Mouse (Mus musculus) ES-CJ7 (cell line): ENCODE results near the gene Psmb11.

Experiments
- DNase-seq: peaks from one replicate; pipeline ENCODE4 v3.0.0; 2011; ENCODE audit warnings: low read depth, low spot score

The Psmb11 gene

GRCm38 (mm10) chr14:54640946-54641304 lies 19.7 kb downstream of the Psmb11 start, which contains the start of gene Gm17606:
Gene Gm17606 (plus strand): TSS chr14:54640952.
- no peak for DNase-seq

DNA sequence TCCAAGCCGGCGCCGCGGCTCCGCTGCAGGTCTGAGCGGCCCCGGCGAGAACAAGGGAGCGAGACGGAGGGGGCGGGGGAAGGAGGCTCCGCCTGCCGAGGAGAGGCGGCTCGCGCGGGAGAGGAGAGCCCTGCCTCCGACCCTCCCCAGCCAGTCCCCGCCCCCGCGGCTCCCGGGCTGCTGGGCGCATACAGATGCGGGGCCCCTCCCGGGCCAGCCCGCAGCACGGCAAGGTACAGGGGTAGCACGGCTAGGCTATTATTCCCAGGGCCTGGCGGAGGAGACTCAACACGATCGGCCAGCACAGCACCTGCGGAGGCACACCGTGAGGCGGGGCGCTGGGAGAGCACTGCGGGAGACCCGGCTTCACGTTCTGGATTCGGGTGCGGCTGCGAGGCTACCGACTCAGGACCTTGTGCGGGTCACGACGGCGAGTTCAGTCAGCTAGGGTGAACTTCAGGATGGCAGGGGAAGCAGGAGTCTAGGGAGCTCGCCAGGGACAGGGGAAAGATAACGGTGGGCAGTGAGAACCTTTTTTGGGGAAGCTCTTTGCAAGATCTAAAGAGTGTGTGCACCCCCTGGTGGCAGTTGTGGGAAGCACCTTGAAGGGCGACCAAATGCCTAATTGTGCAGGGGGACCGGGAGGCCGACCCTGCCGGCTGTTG lies 20.2 kb downstream of the Psmb11 start, which contains the start of gene Cdh24:
Gene Cdh24 (minus strand): TSS at position 60 of the 665 bp plus-strand sequence.
- DNase-seq: peak; percentile 85

DNA sequence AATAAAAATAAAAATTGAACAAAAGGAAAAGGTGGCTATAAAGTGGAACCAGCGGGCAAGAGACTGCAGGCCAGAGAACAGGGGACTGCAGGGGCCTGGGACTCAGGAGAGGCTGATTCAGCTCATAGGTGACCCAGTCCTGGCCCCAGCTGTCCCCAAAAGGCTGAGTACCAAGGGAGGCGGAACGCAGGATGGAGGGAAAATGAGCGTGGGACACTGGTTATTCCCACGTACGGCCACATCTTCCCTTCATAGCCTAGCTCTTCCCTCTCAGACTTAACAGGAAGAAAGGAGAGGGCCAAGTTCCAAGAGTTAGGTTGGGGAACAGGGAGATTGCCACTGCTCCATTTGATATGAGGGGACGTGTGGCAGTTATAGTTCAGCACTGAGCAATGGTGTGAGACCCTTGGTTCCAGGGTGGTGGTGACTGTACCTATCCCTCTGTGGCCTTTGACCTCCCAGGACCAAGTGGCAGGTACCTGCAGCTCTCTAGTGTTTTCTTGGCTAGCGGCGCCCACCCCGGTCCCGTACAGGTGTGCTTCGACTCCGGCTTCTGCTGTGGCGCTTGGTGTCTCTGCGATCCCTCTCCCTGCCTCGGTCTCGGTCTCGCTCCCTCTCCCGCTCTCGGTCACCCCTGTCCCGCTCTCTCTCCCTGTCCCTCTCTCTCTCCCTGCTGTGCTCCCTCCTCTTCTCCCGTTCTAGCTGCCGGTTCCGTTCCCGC lies 21.2 kb downstream of the Psmb11 start:
- no peak for DNase-seq

DNA sequence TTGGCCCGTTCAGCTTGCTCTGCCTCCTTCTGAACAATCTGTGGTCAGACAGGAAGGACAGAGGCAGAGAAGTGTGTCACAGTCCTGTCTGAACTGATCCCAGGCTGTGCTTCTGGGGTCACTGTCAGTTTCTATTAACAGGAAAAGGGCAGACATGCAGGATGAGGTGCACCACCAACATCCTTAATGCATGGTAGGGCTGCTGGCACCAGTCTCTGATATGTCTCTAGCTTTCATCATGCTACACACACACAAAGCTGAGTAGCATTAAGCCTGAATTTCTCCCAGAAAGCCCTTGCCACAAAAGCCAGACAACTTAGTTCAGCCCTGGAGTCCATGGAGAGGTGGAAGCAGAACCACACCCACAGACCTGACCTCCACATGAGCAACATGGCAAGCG lies 21.8 kb downstream of the Psmb11 start:
- no peak for DNase-seq

- no peak for DNase-seq
These were observed 23.1 kb downstream of the Psmb11 start for GRCm38 (mm10) chr14:54644294-54644693.

DNA sequence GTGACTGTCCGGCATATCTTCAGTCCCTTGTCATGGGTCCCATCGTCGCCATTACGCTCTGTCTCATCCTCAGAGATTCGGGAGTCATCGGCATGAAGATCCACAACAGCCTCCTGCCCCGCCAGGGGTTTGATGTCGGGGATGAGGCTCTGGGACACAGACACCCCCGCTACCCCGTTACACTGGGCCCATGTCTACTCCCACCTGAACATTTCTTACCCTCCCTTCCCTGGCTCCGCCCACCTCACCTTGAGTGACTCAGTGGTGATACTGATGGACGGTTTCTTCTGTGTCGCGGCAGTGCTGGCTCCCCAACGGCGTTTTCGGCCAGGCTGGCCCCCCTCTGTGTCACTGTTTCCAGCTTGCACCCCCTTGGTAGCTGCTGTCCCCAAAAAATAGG lies 25.2 kb downstream of the Psmb11 start:
- DNase-seq: no peak

GRCm38 (mm10) chr14:54646898-54647636 lies 25.8 kb downstream of the Psmb11 start:
- DNase-seq: no peak

DNA sequence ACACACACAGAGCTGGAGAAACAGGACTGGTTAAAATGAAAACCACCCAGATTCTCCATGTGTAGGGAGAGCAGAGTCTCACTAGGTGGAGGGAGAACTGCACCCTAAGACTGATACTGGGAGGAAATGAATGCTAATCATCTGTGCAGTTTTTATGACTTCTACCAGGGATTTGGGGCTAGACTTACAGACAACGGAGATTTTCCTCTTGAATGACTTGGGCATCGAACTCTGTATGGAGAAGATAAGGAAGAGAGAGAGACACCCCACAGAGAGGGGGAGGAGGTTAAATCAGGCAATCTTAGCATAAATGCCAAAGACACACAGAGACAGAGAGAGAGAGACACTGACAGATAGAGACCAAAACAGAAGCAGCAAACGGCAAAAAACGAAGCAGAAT lies 26.7 kb downstream of the Psmb11 start:
- DNase-seq: no peak

DNA sequence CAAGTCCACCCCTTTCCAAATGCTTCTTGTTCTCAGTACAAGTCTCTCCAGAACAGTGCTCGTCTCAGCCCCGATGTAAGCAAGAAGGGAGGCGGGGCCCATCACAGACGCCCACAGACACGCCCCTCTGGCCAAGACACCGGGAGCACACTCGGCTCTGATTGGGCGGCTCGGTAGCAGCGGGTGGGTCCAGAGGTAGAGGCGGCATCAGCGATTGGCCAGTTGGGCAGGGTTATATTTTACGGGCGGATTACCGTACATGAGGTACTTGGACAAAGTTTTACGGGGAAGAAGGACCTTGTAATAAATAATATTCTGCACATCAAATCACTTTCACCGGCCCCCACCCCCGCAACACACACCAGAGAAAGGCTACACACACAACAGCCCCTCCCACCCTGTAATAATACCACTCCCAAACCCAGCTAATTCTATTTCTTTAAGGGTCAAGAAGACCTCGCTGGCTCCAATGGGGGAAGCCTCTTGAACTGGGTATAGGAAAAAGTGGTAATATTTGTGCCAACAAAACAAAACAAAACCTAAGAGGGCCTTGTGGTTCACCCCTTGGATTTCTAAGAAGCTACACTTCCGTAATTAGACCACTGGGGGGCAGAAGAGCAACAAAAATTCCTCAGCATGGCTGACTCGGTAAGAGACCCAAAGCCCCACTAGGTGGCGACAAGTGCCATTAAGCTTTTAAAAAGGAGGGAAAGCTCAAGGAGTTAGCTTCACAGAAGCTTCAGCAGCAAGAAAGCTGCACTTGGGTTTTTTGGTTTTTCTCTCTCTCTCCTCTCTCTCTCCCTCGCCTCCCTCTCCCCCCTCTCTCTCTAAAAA lies 29.6 kb downstream of the Psmb11 start:
- DNase-seq: peak; percentile 94

DNA sequence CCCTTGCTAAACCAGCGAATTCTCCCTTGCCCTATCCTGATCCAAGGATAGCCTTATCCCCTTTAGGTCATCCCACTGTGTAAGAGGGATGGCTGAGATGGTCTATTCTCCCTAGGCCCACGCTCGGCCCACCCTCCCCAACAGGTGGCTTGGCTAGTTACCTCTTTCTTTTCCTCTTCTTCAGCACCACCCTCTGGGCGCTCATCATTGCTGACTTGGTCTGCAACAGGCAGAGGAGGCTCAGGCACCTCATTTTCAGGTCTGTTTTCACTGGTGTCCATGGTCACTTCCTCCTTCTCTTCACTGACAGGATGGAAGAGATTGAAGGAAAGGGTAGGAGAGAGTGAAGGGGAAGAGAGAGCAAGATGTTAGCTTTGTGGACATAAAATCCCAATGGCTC lies 30.3 kb downstream of the Psmb11 start:
- no peak for DNase-seq

DNA sequence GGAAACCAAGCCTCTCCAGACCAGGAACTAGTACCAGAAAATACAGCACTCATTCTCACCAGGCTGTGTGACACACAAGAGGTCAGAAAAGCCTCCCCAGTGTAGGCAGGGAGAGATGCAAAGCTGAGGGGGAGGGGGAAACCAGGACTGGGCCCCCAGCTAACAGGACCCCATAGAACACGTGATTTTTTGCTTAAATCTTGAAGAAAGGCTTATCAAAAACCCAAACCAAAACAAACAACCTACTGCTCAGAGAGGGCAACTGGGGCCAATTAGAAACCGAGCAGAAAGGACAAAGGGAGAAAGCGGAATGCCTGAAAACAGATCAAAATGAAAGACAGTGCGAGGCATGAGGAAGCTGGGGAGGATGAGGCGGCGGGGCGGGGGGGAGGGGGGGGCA lies 31.6 kb downstream of the Psmb11 start:
- no peak for DNase-seq

DNA sequence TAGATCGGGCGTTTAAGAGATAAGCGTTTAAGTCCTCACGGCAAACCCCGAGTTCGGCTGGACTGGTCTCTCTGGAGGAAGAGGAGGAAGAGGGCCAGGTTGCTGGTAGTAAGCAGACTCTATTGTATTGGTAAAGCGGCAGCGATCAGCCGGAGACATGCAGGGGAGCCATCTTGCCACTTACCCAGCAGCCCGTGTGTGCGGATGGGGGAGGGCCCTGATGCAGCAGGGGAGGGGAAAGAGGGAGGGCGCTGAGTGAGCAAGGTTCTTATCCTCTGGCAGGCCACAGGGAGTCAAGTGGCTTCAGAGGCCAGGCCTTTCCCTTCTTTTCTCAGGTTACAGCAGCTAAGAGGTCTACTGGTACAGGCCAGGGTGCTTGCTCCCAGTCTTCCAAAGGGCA lies 32.3 kb downstream of the Psmb11 start:
- DNase-seq: peak; percentile 91

- peak; percentile 47 for DNase-seq
These were observed 38.8 kb downstream of the Psmb11 start for GRCm38 (mm10) chr14:54660009-54660408.

GRCm38 (mm10) chr14:54664477-54665222 lies 43.4 kb downstream of the Psmb11 start:
- DNase-seq: no peak

DNA sequence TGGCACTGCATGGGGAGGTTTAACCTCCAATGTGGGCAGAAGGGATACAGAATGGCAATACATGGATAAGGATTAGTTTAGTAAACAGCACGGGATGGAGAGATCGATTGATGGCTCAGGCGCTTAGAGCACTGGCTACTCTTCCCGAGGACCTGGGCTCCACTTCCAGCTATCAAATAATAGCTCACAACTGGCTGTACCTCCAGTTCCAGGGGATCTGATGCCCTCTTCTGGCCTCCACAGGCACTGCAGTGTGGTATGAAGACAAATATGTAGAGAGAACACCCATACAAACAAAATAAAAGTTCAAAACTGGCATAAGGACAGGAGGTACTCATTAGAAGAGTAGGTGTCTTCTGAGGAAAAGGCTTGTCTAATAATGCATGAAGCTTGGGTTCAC lies 48.1 kb downstream of the Psmb11 start:
- peak; percentile 44 for DNase-seq

GRCm38 (mm10) chr14:54674317-54674716 lies 53.1 kb downstream of the Psmb11 start:
- DNase-seq: no peak

DNA sequence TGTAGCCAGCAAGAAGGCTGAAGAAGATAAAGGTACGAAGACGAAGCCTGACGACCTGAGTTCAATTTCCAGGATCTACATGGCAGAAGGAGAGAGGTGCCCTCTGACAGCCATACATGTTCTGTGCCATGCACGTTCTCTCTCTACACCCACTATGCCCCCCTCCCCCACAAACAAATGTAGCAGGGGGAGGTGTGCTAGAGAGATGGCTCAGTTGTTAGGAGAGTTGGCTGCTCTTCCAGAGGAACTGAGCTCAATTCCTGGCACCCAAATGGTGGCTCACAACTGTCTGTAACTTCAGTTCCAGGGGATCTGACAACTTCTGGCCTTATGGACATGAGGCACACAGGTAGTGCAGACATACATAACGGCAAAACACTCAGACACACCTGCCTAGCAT lies 55.1 kb downstream of the Psmb11 start:
- no peak for DNase-seq

DNA sequence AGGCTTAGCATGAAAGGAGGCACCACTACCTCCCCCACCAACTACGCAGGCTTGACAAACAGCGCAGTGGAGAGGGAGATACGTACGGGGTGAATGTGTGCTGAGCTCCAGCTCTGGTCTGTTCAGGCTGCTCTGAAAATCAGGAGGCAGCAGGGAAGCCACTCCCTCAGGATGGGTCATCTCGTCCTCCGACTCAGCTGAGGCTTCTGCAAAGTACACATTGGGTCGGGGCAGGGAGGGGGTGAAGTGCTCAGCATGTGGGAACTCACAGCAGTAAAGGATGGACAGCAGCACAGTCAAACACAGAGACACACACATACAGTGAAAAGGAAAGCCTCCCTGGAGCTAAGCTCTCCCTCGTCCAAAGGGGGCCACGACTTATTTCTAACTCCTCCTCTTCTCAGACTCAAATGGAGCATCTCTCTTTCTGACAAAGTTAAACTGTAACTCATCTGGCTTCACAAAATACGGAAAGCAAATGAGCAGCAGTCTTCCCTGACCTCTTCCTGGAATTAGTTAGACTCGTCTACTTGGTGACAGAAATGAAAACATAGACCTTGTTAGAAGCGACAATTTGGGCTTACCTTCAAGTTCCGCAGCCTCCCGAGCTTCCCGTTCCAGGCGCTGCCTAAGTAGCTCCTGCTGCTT lies 57.5 kb downstream of the Psmb11 start:
- DNase-seq: peak; percentile 24
